Mouse (Mus musculus) telencephalon, adult 2 months (tissue): ENCODE data around the gene Gpr183.
A peak's percentile ranks its signal among the peaks of the same experiment; 100 is the strongest.

Experiments
- DNase-seq: peaks from one replicate; pipeline ENCODE4 v3.0.0-alpha.2; 2011; ENCODE audit warnings: low read depth, low spot score

Gene Gpr183

DNA sequence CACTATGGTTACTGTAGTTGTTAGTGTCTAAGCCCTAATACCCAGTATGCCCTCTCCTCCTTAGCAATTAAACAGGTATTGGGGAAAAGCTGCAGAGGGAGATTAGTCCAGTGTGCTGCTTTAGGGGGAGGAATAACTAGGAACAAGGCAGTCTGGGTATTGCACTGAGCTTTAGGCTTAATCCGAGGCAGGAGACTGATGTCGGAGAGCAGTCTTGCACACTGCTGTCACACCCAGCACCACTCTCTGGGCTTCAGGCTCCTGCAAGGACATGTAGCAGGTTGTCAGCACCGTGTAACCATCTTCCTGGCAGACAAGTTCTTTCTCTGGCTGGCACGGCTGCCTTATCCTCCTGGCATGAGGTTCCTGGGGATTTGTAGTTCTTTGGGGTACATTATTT lies 32.8 kb downstream of the Gpr183 start:
- DNase-seq: no peak

DNA sequence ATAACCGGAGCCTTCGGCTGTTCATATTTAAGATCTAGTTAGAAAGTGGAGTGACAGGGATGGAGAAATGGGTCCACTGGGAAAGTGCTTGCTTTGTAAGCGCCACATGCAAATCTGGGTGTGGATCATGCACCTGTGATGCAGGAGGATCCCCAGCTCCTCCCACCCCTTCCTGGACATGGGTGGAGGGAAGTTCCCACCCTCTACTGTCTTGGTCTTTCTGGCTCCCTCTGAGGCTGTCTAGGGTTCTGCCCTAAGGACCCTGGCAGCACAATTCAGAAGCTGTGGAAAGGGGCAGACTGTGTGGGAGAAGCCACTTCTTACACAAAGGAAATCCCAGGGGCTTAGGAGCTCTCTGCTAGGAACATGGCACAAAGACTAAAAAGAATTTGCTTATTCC lies 33.4 kb downstream of the Gpr183 start:
- no peak for DNase-seq

GRCm38 (mm10) chr14:121930731-121931383 lies 34.1 kb downstream of the Gpr183 start:
- no peak for DNase-seq

DNA sequence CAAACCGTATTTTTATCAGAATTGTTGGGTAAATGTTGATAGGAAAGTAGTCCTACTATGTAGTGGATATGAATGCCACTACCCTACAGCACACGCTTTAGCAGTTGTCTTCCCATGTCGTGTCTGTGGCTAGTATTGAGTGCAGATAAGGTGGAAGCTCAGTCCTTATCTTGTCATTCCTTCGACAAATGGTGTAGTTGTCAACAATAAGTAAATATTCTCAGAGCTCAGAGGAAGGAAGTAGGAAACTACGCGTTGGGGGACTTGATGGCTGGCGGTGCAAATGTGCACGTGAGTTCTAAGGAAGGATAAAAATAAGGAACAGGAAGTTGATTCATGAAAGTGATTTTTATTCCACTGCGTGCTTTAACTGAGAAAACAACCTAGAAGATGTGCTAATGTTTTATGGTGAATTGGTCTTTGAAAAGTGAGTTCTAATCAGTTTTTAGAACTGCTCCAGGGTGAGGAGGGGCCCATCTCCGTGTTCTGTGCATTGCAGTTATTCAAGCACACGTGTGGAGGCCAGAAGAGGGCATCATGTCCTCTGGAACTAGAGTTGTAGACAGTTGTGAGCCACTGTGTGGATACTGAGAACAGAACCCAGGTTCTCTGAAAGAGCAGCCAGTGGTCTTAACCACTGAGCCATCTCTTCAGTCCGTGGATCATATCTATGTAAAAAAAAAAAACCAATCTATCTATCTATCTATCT lies 35.6 kb downstream of the Gpr183 start:
- no peak for DNase-seq

- DNase-seq: peak; percentile 38
Observed at GRCm38 (mm10) chr14:121928375-121929137, 36.4 kb downstream of the Gpr183 start.

DNA sequence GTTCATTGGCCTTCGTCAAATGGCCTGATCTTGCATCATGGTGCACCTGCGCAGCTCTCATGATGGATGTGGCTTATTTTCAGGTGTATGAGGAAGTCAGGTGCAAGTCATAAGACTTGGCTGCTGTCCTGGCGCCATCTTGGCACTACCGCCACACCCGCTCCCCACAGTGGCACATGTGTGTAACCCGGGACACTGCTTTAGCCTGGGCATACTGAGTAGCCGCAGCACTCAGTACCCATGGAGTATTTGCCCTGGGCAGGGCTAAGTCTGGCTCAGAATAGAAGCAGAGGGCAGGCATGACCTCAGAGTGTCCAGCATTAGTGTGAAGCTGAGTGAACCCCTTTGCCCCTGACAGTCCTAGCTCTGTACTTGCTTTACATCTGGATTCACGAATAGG lies 37.5 kb downstream of the Gpr183 start:
- no peak for DNase-seq

DNA sequence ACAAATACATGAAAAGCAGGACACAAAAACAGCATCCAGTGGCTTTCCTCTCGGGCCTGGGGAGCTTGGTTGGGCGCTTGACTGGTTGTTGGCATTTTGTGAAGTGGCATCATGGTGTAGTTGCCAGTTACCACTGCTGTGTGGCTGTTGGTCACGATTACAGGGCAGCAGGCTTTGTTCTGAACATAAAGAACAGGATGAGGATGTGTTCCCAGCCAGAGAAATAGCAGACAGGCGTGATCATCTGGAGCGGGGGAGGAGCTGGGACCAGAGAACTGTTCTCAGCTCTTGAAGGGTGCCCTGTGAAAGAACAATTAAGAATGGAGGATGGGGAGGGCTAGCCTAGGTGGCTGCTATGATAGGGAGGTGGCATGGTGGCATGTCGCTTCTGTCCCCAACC lies 38.1 kb downstream of the Gpr183 start:
- DNase-seq: no peak

DNA sequence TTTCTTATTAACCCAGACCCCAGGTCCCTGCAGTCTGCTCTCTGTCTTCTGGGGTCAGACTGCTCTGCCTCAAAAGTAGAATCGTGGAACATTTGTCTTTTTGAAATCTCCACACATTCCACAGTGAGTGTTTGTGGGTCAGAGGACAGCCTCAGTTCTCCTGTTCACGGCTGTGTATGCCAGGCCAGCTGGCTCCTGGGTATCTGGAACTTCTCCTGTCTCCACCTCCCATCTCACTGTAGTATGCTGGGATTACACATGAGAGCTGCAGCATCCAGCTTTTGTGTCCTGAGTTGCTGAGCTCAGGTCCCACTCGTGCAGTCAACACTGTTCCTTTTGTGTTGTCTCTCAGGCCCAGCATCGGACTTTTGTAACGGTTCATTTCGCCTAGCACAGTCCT lies 40.1 kb downstream of the Gpr183 start:
- DNase-seq: no peak

DNA sequence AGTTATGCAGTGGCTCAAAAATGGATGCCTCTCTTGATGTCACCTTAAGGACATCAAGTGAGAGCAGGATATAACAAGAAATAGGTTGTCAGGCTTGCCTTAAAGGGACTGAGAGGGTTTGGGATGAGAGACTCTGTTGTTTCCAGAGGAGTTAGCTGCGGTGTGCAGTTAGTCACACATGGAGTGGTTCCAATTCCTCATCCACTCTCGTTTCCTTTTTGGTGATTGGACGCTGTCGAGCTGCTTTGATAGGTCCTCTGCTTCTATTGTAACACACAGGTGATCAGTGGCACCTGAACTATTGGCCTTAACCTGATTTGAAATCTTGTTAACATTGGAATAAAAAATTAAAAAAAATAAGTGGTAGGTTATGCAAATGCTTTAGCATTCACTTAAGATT lies 42.3 kb downstream of the Gpr183 start:
- DNase-seq: no peak

DNA sequence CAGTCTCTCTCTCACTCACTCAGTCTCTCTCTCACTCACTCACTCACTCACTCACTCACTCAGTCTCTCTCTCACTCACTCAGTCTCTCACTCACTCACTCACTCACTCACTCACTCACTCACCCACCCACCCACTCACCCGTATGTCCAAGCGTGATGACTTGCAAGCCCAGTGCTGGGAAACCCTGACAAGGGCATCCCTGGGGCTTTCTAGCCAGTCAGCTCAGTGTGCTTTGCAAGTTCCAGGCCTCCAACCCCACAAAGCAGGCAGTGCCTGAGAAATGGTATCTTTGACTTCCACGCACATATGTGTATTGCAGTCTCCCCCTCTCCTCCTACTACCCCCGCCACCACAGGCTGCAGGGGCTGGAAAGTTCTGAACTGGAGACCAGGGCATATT lies 43.0 kb downstream of the Gpr183 start:
- DNase-seq: no peak

DNA sequence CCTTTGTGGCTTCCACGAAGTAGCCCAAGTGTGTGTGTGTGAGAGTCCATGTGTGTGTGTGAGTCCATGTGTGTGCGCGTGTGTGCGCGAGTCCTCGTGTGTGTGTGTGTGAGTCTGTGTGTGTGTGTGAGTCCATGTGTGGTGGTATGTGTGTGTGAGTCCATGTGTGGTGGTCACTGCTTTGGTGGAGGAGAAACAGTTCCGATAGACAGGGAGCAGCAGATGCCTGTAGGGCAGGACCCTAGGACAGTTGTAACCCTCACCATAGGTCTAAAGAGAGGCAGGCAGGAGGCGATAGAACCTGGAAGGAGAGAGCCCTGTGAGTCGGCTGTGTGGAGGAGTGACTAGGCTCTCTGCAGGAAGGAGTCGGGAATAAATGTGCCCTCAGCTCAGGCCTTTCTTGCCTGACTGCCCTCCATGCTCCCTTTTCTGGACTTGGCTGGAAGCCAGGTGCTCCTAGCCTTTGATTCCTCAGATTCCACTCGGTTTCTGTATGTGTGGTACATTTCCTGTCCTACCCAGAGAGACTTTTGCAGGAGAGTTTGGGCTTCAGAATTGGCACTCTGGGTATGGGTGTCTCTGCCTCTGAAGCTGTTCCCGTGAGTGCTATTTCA lies 44.4 kb downstream of the Gpr183 start:
- DNase-seq: no peak

DNA sequence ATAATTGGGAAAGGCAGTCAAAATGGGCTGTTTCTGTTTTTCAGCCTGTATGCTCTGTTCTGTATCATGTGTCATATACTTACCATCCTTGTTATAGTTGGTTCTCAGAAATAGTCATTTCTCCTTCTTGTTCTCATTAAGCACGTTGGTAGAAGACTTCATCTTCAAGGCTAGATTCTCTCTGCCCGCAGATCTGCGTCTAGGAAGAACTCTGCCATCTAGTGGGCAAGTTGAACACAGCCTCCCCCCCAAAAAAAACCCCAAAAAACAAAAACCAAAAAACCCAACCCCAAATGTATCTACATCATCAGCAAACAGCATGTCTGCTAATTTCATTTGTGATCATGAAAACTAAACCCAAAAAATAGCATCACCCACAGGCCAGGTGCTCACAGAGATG lies 45.2 kb downstream of the Gpr183 start:
- DNase-seq: no peak

DNA sequence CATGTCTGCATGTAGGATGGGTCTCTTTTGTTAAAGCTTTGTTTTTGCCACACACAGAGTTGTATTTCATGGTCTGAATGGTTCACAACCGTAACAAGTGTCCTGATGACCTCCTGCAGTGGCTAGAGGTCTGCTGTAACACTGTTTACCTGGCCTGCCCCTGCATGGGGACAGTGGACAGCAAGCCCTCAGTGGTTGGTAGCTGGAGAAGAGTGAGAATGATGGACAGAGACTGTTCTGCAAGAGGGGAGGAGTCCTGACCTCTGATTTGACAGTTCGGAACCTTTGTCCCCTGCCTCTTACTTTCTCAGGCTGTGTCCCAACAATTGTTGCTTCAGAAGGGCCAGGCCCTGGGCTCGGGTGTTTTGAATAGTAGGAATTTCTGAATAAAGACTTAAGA lies 46.7 kb downstream of the Gpr183 start:
- no peak for DNase-seq

DNA sequence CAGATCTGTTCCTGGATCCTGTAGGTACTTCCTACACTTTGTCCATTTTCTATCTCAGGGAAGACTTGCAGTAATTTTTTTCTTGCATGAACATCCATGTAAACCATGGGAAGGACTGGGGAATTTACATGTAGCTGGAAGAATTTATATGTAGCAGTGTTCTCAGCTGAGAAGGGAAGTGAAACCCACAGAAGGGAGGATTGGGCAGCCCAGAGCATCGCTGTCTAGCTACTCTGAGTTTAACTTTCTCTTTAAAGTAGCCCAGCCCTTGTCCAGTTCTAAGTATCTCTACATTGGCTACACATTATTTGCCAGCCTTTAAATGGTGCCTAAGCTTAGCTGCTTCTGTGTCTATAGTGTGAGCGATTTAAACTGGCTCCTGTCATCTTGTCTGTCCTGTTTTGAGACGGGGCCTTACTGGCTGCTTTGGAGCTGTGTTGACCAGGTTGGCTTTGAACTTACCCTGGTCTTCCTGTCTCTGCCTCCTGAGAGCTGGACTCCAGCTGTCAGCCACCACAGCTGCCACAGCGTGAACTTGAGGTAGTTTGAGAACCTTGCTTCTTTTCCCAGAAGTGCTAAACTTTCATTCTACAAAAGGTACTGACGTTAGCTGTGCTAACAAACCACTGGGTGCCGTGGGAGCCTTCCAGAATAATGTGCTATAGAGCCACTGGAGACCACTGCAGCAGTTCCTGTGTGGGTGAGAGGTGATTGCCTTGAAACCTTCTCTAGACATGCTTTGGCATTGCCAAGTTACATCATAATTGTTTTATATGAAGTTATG lies 48.5 kb downstream of the Gpr183 start:
- no peak for DNase-seq

DNA sequence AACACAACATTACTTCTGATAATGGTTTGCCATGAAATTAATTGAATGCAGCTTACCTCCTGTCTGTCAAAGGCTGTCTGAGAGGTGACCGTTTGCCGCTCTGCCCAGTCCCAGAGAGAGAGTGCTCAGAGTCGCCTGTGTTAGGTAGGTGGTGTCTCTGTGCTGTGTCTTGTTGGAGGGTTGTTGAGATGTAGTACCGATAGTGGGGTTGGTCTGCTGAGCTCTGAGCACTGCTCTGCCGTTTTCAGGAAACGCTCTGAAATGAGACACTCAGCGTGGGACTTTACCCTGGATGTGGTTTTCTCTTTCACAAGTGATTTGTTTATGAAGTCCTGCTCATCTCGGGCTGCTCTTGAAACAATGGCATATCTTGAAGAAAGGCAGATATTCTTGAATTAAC lies 49.4 kb downstream of the Gpr183 start, which contains the start of gene Gpr18:
Gene Gpr18 (minus strand): TSS at position 161 of the 400 bp plus-strand sequence.
- no peak for DNase-seq

DNA sequence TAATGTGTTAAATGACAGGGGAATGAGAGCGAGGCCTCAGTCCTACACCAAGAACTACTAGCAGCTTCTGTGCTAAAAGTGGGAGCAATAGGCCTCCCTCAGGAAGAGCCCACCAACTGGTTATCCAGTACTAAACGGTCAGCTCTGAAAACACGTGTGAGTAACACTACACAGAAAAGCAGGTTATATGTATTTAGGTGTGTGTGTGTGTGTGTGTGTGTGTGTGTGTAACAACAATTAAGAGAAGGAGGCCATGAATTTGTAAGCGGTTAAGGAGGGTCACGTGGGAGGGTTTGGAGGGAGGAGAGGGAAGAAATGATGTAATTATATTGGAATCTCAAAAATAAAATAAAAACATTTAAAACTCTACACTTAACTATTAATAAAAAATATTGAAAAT lies 49.9 kb downstream of the Gpr183 start:
- no peak for DNase-seq

- no peak for DNase-seq
Observed at GRCm38 (mm10) chr14:121912501-121912900, 52.5 kb downstream of the Gpr183 start.

- no peak for DNase-seq
Observed at GRCm38 (mm10) chr14:121909868-121910267, 55.1 kb downstream of the Gpr183 start.

DNA sequence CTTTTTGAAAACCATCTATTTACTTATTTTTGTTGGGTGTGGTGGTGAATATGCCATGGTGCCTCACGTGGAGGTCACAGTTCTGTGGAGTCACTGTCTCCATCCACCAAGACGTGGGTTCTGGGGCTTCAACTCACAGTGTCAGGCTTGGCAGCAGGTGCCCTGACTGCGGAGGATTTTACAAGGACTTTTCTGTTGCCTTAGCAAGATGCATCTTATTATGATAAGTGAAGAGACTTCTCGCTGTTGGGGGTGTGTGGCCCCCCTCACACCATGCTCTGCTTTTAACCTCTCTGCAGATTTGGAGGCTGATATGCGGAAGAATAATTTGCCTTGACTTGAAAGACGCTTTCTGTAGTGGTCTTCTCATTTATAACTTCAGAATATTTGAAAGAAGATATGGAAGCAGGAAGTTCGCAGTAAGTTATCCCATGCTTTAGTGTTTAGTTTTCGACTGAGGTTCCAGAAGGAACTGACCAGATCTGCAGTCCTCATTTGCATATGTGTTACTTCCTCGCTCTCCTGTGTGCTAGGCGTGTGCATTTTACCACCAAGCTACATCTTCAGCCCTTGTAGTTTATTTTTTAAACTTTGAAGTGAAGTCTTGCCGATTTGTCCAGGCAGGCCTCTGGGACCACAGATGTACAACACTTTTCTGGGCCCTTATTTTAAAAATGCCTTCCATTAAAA lies 57.9 kb downstream of the Gpr183 start:
- DNase-seq: no peak

- DNase-seq: no peak
Observed at GRCm38 (mm10) chr14:121906341-121906991, 58.5 kb downstream of the Gpr183 start.
